Mouse (Mus musculus): ENCODE measurements around the gene 9530003J23Rik. TPM values are rescaled to one million over a fixed set of nuclear protein-coding genes. Genes with fewer than 3 reads are reported as not detected.
"Not testable (repeated sequence)": the region's sequence is repeated elsewhere in the genome, so short reads cannot be mapped to it uniquely, and the experiment has no call there.

The 9530003J23Rik gene
- polyA plus RNA-seq, 2 experiments, result not detected

DNA sequence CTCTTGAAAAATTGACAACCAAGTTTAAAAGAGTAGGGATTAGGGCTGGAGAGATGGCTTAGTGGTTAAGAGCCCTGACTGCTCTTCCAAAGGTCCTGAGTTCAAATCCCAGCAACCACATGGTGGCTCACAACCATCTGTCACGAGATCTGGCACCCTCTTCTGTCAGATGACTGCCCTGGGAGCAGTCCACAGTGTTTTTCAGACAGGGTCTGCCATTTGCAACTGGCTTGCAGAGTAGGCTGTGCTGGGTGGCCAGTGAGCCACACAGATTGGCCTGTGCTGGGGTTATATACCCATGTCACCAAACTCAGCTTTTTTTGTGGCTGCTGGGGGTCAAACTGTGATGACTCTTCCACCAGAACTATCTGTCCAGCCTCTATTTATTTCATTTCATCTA, 41.5 kb upstream of the 9530003J23Rik start:
- DNase-seq (ENCODE audit: low spot score), result no peak
- H3K36me3 ChIP-seq (ENCODE audit: control insufficient read depth, insufficient read depth, low read length), result no peaks in the 10 kb centered on the region
- no peak overlapping the region for H3K9ac ChIP-seq (ENCODE audit: low read depth, low read length, severe bottlenecking)
- H3K4me3 ChIP-seq (replicated peaks; ENCODE audit: low read length), result no peak overlapping the region
- H3K4me1 ChIP-seq (ENCODE audit: control insufficient read depth, insufficient read depth, low read length), result no peaks in the 10 kb centered on the region
- no peaks in the 10 kb centered on the region for H3K27me3 ChIP-seq (ENCODE audit: control insufficient read depth, insufficient read depth, low read length)
- WGBS, result 43% methylated on average over 1 of the region's 1 CpGs
- H3K4me2 ChIP-seq (replicated peaks; ENCODE audit: low read depth, low read length, severe bottlenecking), result no peak overlapping the region
- no peaks in the 10 kb centered on the region for H3K9me3 ChIP-seq (ENCODE audit: control insufficient read depth, low read length)
- H3K27ac ChIP-seq (replicated peaks; ENCODE audit: low read depth, low read length), result no peak overlapping the region
- no peak for TF ChIP-seq POLR2A (IDR thresholded peaks at IDR 0.05; ENCODE audit: borderline replicate concordance, extremely low read depth, insufficient read depth, insufficient read length)
- ATAC-seq (ENCODE audit: low FRiP score, low read depth), result no peak

DNA sequence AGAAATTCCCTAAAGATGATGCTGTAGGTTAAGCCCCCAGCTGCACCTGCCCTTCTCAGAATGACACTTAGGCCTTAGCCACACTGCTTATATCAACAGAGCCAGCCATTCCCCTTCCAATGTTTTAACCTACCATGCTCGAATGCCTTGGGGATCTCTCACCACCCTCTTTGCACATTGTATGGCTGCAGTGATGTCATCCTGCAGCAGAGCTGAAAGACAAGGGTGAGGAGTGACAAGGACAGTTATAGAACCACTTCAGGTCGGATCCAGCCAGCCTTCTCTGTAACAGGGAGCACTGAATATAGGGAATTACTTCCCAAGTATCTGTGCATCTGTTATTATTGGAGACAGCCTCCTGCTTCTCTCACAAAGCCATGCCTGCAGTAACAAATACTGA, 40.0 kb upstream of the 9530003J23Rik start:
- 49% methylated on average over 2 of the region's 2 CpGs for WGBS
- not testable (repeated sequence) for H3K36me3 ChIP-seq (ENCODE audit: control insufficient read depth, insufficient read depth, low read length); H3K9me3 ChIP-seq (ENCODE audit: control insufficient read depth, low read length); H3K4me2 ChIP-seq (replicated peaks; ENCODE audit: low read depth, low read length, severe bottlenecking); ATAC-seq (ENCODE audit: low FRiP score, low read depth); DNase-seq (ENCODE audit: low spot score); H3K27ac ChIP-seq (replicated peaks; ENCODE audit: low read depth, low read length); H3K27me3 ChIP-seq (ENCODE audit: control insufficient read depth, insufficient read depth, low read length); H3K9ac ChIP-seq (ENCODE audit: low read depth, low read length, severe bottlenecking); H3K4me3 ChIP-seq (replicated peaks; ENCODE audit: low read length); H3K4me1 ChIP-seq (ENCODE audit: control insufficient read depth, insufficient read depth, low read length)

DNA sequence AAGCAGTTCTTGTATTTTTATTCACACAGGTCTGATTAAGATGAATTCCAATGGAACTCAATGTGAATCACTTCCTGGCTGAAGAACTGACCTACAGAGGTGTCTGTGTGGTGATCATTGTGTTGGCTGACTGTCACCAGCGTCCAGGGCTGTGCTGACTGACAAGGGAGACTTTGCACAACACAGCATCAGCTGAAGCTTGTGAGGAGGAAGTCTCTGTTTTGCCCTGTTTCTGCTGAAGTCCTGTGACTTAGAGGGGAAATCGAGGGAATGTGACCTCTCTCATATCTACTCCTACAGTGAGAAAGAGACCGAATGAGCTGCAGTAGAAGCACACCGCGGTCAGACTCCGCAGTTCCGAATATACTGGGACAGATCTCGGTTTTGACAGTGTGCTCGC, 39.3 kb upstream of the 9530003J23Rik start:
- DNase-seq (ENCODE audit: low spot score); H3K27me3 ChIP-seq (ENCODE audit: control insufficient read depth, insufficient read depth, low read length): not testable (repeated sequence)
- WGBS, result 80% methylated on average over 9 of the region's 9 CpGs

DNA sequence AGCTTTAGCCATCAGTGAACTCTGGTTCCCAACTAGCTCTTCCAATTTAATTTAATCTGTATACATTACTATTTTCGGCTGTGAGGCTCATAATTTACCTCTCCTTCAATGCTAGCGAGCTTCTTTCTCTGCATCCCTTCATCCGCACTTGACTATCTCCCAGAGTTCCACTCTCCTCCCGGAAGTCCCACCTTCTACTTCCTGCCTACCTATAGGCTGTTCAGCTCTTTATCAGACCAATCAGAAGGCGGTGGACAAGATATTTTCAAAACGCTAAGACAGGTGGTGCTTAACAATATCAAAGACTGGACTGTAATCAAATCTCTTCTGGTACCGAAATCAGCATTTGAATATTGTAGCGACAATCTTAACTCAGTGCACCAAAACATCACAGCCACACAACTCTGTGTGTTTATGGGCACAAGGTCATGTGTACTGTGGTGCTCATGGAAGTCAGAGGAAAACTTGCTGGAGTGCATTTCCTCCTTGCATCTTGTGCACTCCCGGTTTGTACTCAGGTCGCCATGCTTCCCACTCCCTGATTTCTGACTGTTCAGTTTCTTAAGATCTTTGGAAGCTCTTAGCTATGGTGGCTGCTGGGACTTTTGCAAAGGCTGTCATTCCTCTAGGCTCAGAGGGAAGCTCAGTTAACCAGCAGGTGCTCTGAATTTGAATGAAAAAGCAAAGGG, 37.3 kb upstream of the 9530003J23Rik start:
- no peak overlapping the region for H3K4me3 ChIP-seq (replicated peaks; ENCODE audit: low read length)
- no peak for ATAC-seq (ENCODE audit: low FRiP score, low read depth)
- H3K4me2 ChIP-seq (replicated peaks; ENCODE audit: low read depth, low read length, severe bottlenecking), result no peak overlapping the region
- TF ChIP-seq POLR2A (IDR thresholded peaks at IDR 0.05; ENCODE audit: borderline replicate concordance, extremely low read depth, insufficient read depth, insufficient read length), result no peak
- H3K9ac ChIP-seq (ENCODE audit: low read depth, low read length, severe bottlenecking), result no peak overlapping the region
- H3K36me3 ChIP-seq (ENCODE audit: control insufficient read depth, insufficient read depth, low read length), result no peaks in the 10 kb centered on the region
- no peak overlapping the region for H3K27ac ChIP-seq (replicated peaks; ENCODE audit: low read depth, low read length)
- no peaks in the 10 kb centered on the region for H3K9me3 ChIP-seq (ENCODE audit: control insufficient read depth, low read length)
- no peaks in the 10 kb centered on the region for H3K4me1 ChIP-seq (ENCODE audit: control insufficient read depth, insufficient read depth, low read length)
- WGBS, result 80% methylated on average over 10 of the region's 10 CpGs
- DNase-seq (ENCODE audit: low spot score), result no peak
- H3K27me3 ChIP-seq (ENCODE audit: control insufficient read depth, insufficient read depth, low read length), result no peaks in the 10 kb centered on the region

More for the DNA sequence above, 39.3 kb upstream of the 9530003J23Rik start:
- H3K36me3 ChIP-seq (ENCODE audit: control insufficient read depth, insufficient read depth, low read length); H3K9ac ChIP-seq (ENCODE audit: low read depth, low read length, severe bottlenecking); H3K27ac ChIP-seq (replicated peaks; ENCODE audit: low read depth, low read length); H3K9me3 ChIP-seq (ENCODE audit: control insufficient read depth, low read length); H3K4me3 ChIP-seq (replicated peaks; ENCODE audit: low read length); H3K4me1 ChIP-seq (ENCODE audit: control insufficient read depth, insufficient read depth, low read length); H3K4me2 ChIP-seq (replicated peaks; ENCODE audit: low read depth, low read length, severe bottlenecking); ATAC-seq (ENCODE audit: low FRiP score, low read depth): not testable (repeated sequence)

DNA sequence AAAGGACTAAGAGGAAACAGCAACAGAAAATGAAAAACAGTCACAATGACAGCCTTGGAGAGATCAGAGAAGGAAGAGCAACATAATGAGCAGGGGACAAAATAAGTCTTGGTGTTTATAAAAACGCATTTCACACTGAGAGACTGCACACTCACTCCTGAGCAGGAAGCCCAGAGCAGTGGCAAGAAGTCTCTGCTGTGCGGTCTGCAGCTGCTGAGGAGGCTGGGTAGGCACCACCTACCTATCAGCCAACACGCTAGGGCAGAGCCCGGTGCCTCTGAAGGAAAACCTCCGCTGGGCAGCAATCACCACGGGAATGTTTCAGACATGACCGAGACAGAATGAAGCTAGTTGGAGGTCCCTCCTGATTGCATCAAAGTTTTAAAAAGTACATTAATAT, 36.1 kb upstream of the 9530003J23Rik start:
- not testable (repeated sequence) for ATAC-seq (ENCODE audit: low FRiP score, low read depth); DNase-seq (ENCODE audit: low spot score); H3K4me2 ChIP-seq (replicated peaks; ENCODE audit: low read depth, low read length, severe bottlenecking); H3K27ac ChIP-seq (replicated peaks; ENCODE audit: low read depth, low read length); H3K9me3 ChIP-seq (ENCODE audit: control insufficient read depth, low read length); H3K27me3 ChIP-seq (ENCODE audit: control insufficient read depth, insufficient read depth, low read length); H3K4me3 ChIP-seq (replicated peaks; ENCODE audit: low read length); H3K9ac ChIP-seq (ENCODE audit: low read depth, low read length, severe bottlenecking); H3K4me1 ChIP-seq (ENCODE audit: control insufficient read depth, insufficient read depth, low read length); H3K36me3 ChIP-seq (ENCODE audit: control insufficient read depth, insufficient read depth, low read length)
- 88% methylated on average over 3 of the region's 7 CpGs for WGBS

DNA sequence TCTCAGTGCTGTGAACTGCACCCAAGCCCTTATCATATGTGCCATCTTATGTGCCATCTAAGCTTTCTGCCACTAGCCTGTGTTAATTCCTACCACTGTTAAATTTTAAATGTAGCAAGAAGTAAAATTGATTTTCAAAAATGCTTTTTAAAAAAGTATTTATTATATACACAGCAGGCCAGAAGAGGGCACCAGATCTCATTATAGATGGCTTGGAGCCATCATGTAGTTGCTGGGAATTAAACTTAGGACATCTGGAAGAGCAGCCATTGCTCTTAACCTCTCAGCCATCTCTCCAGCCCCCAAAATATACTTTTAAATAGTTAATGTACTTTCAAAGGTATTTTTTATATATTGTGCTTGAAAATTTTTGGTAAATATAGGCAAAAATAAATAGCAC, 33.5 kb upstream of the 9530003J23Rik start:
- H3K9me3 ChIP-seq (ENCODE audit: control insufficient read depth, low read length), result no peaks in the 10 kb centered on the region
- H3K4me3 ChIP-seq (replicated peaks; ENCODE audit: low read length), result no peak overlapping the region
- ATAC-seq (ENCODE audit: low FRiP score, low read depth), result no peak
- H3K36me3 ChIP-seq (ENCODE audit: control insufficient read depth, insufficient read depth, low read length), result no peaks in the 10 kb centered on the region
- no peak for DNase-seq (ENCODE audit: low spot score)
- H3K27ac ChIP-seq (replicated peaks; ENCODE audit: low read depth, low read length), result no peak overlapping the region
- H3K4me2 ChIP-seq (replicated peaks; ENCODE audit: low read depth, low read length, severe bottlenecking), result no peak overlapping the region
- no peak overlapping the region for H3K9ac ChIP-seq (ENCODE audit: low read depth, low read length, severe bottlenecking)
- no peaks in the 10 kb centered on the region for H3K4me1 ChIP-seq (ENCODE audit: control insufficient read depth, insufficient read depth, low read length)
- no peak for TF ChIP-seq POLR2A (IDR thresholded peaks at IDR 0.05; ENCODE audit: borderline replicate concordance, extremely low read depth, insufficient read depth, insufficient read length)
- no peaks in the 10 kb centered on the region for H3K27me3 ChIP-seq (ENCODE audit: control insufficient read depth, insufficient read depth, low read length)

All from limb, embryonic 14.5 days (tissue).